Mouse (Mus musculus) liver, adult 2 months (tissue): Measurements from ENCODE around the gene Srsf12. TPM values are rescaled to one million over a fixed set of nuclear protein-coding genes. Genes with fewer than 3 reads are reported as not detected.

ENCODE experiments used
- DNase-seq: peaks from one replicate; pipeline ENCODE4 v3.0.0-alpha.2; 2011; ENCODE audit warnings: low read depth, low spot score; ENCODE audit errors: extremely low read depth
- H3K27ac ChIP-seq: fragments of 200-500 bp; replicated peaks from 2 replicates; pipeline ENCODE4 v1.5.1; 2012; ENCODE audit warnings: low read depth, mild to moderate bottlenecking, control low read depth, inconsistent platforms, low read length; ENCODE audit not compliant: insufficient read depth
- H3K27me3 ChIP-seq: fragments of 200-500 bp; 2 replicates; pipeline ENCODE4 v1.6.1; 2012; ENCODE audit warnings: mild to moderate bottlenecking, moderate library complexity, low read length, inconsistent platforms; ENCODE audit not compliant: control insufficient read depth, insufficient read depth
- H3K36me3 ChIP-seq: fragments of 200-500 bp; 2 replicates; pipeline ENCODE4 v1.6.1; 2012; ENCODE audit warnings: low read length, inconsistent platforms; ENCODE audit not compliant: control insufficient read depth, insufficient read depth
- H3K4me1 ChIP-seq: fragments of 200-500 bp; 2 replicates; pipeline ENCODE4 v1.6.1; 2011; ENCODE audit warnings: low read length; ENCODE audit not compliant: control insufficient read depth, insufficient read depth
- H3K4me3 ChIP-seq: fragments of 200-500 bp; 2 replicates; pipeline ENCODE4 v1.5.1; 2011; ENCODE audit warnings: low read depth, mild to moderate bottlenecking, control low read depth, low read length, moderate library complexity; ENCODE audit not compliant: insufficient read depth
- H3K79me2 ChIP-seq: fragments of 200-500 bp; 2 replicates; pipeline ENCODE4 v1.6.1; 2012; ENCODE audit warnings: inconsistent platforms, mild to moderate bottlenecking, low read length, moderate library complexity; ENCODE audit not compliant: control insufficient read depth, insufficient read depth
- H3K9ac ChIP-seq: fragments of 200-500 bp; 2 replicates; pipeline ENCODE4 v1.6.1; 2012; ENCODE audit warnings: low read depth, mild to moderate bottlenecking, control low read depth, inconsistent platforms, low read length
- CTCF ChIP-seq: fragments of 200-500 bp; IDR thresholded peaks from 2 replicates; pipeline ENCODE4 v1.5.1; 2011; ENCODE audit warnings: low read depth, low read length, control low read depth
- POLR2A ChIP-seq: fragments of 200-500 bp; IDR thresholded peaks from 2 replicates; pipeline ENCODE4 v1.6.1; 2011; ENCODE audit warnings: low read length, control low read depth; ENCODE audit not compliant: insufficient read depth; ENCODE audit errors: extremely low read depth
- WGBS: fragments of 180-500 bp; shearing (Covaris S2); methylation state at CpG from one replicate; pipeline ENCODE4 v1.1.7; 2018; 5-methylcytosine and 5-hydroxymethylcytosine counted together
- polyA plus RNA-seq: library from polyadenylated mRNA; depleted of rRNA; stranded (reverse); fragments of >200 nt; gene quantifications from 2 replicates; pipeline ENCODE4 v1.2.3, GENCODE M21; 2012
- total RNA-seq: library from RNA; depleted of rRNA; stranded (reverse); fragments of >200 nt; gene quantifications from 2 replicates; pipeline ENCODE4 v1.2.3, GENCODE M21; 2014

Srsf12 gene
- total and polyA plus RNA-seq, 2 experiments, result 0.11 TPM; not detected in 1

- DNase-seq, result peak; percentile 83
- 54% methylated on average over 4 of the region's 4 CpGs for WGBS
- H3K4me3 ChIP-seq, result no peak overlapping the region
- H3K9ac ChIP-seq, result no peak overlapping the region
- TF ChIP-seq POLR2A, result no peak
- TF ChIP-seq CTCF, result no peak
- no peaks in the 10 kb centered on the region for H3K36me3 ChIP-seq
- no peaks in the 10 kb centered on the region for H3K27me3 ChIP-seq
- H3K4me1 ChIP-seq, result peaks cover 3% of the 10 kb centered on the region; the same call in 1 of the 2 replicates
- no peaks in the 10 kb centered on the region for H3K79me2 ChIP-seq
- H3K27ac ChIP-seq, result no peak overlapping the region
Measured at GRCm38 (mm10) chr4:33229639-33230038, 20.8 kb downstream of the Srsf12 start.

- Histone ChIP-seq H3K79me2 (no peaks in the 10 kb centered on the region), H3K27me3 (no peaks in the 10 kb centered on the region), H3K4me1 (peaks cover 3% of the 10 kb centered on the region; the same call in 1 of the 2 replicates), H3K9ac (no peak overlapping the region), H3K27ac (no peak overlapping the region), H3K4me3 (no peak overlapping the region), H3K36me3 (no peaks in the 10 kb centered on the region)
- TF ChIP-seq POLR2A (no peak), CTCF (no peak)
- 88% methylated on average over 18 of the region's 18 CpGs for WGBS
- DNase-seq, result peak; percentile 65
Measured at GRCm38 (mm10) chr4:33230881-33231280, 22.1 kb downstream of the Srsf12 start.

GRCm38 (mm10) chr4:33242536-33242935 lies 33.7 kb downstream of the Srsf12 start:
- TF ChIP-seq CTCF (no peak), POLR2A (no peak)
- H3K4me3 ChIP-seq, result no peak overlapping the region
- H3K4me1 ChIP-seq, result peaks cover 6% of the 10 kb centered on the region
- DNase-seq, result peak; percentile 66
- H3K36me3 ChIP-seq, result peaks cover 19% of the 10 kb centered on the region
- H3K27ac ChIP-seq, result no peak overlapping the region
- H3K27me3 ChIP-seq, result no peaks in the 10 kb centered on the region
- H3K9ac ChIP-seq, result no peak overlapping the region
- WGBS, result 40% methylated on average over 5 of the region's 5 CpGs
- H3K79me2 ChIP-seq, result peaks cover 3% of the 10 kb centered on the region; the same call in 1 of the 2 replicates

- peaks cover 19% of the 10 kb centered on the region for H3K36me3 ChIP-seq
- H3K4me1 ChIP-seq, result peaks cover 6% of the 10 kb centered on the region
- WGBS, result 41% methylated on average over 12 of the region's 12 CpGs
- TF ChIP-seq POLR2A (no peak), CTCF (no peak)
- H3K79me2 ChIP-seq, result peaks cover 7% of the 10 kb centered on the region; the same call in 1 of the 2 replicates
- no peak overlapping the region for H3K27ac ChIP-seq
- DNase-seq, result peak; percentile 42
- H3K4me3 ChIP-seq, result no peak overlapping the region
- no peaks in the 10 kb centered on the region for H3K27me3 ChIP-seq
- no peak overlapping the region for H3K9ac ChIP-seq
Measured at GRCm38 (mm10) chr4:33243016-33243758, 34.4 kb downstream of the Srsf12 start.

- Histone ChIP-seq H3K36me3 (peaks cover 19% of the 10 kb centered on the region), H3K79me2 (peaks cover 7% of the 10 kb centered on the region; the same call in 1 of the 2 replicates), H3K4me3 (no peak overlapping the region), H3K27ac (no peak overlapping the region), H3K4me1 (peaks cover 6% of the 10 kb centered on the region), H3K27me3 (no peaks in the 10 kb centered on the region), H3K9ac (no peak overlapping the region)
- DNase-seq, result no peak
- WGBS, result 39% methylated on average over 4 of the region's 4 CpGs
- TF ChIP-seq POLR2A, result no peak
- TF ChIP-seq CTCF, result no peak
Measured at GRCm38 (mm10) chr4:33243921-33244320, 35.1 kb downstream of the Srsf12 start.

- H3K4me3 ChIP-seq, result peak overlapping the region; percentile 95
- H3K9ac ChIP-seq, result peak overlapping the region; percentile 68
- no peak for TF ChIP-seq POLR2A
- no peak for TF ChIP-seq CTCF
- peak; percentile 84 for DNase-seq
- peaks cover 7% of the 10 kb centered on the region; the same call in 1 of the 2 replicates for H3K79me2 ChIP-seq
- H3K36me3 ChIP-seq, result peaks cover 19% of the 10 kb centered on the region
- peaks cover 10% of the 10 kb centered on the region for H3K4me1 ChIP-seq
- H3K27ac ChIP-seq, result peak overlapping the region; percentile 61
- 4% methylated on average over 14 of the region's 14 CpGs for WGBS
- H3K27me3 ChIP-seq, result no peaks in the 10 kb centered on the region
Measured at GRCm38 (mm10) chr4:33245853-33246395, 37.1 kb downstream of the Srsf12 start.
